Mouse (Mus musculus) layer of hippocampus, adult 9-11 months (tissue): ENCODE results near the gene Tspyl1.
"Not testable (repeated sequence)": the region's sequence is repeated elsewhere in the genome, so short reads cannot be mapped to it uniquely, and the experiment has no call there.

Experiments
- DNase-seq: peaks from one replicate; pipeline ENCODE4 v3.0.0; 2022

Gene Tspyl1

GRCm38 (mm10) chr10:34281962-34282388 lies at the start of gene Tspyl1:
Gene Tspyl1, plus strand, starts transcription at chr10:34282190.
- DNase-seq, result peak; percentile 98

- no peak for DNase-seq
Observed at GRCm38 (mm10) chr10:34233418-34233817, 48.6 kb upstream of the Tspyl1 start.

GRCm38 (mm10) chr10:34233931-34234745 lies 47.9 kb upstream of the Tspyl1 start:
- DNase-seq, result no peak

GRCm38 (mm10) chr10:34235384-34235783 lies 46.6 kb upstream of the Tspyl1 start:
- DNase-seq, result no peak

DNA sequence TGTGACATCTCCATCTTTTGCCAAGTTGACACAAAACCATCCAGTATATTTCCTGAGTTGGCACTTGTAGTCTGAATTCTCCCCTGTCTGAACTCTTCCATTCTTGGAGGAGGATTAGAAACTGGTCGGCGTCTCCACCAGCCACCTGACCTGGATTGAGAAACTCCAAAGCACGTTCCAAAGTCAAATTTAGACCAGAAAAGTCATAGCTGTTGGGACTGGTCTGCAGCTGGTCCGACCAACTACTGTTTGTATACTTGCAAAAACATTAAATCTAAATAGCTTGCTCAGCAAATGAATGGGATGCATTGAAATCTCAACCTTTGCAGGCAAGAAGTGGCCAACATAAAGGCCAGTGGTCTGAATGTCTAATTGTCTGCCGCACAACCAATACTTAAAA lies 45.4 kb upstream of the Tspyl1 start:
- DNase-seq, result no peak

GRCm38 (mm10) chr10:34238536-34238935 lies 43.5 kb upstream of the Tspyl1 start:
- no peak for DNase-seq

GRCm38 (mm10) chr10:34244745-34245144 lies 37.2 kb upstream of the Tspyl1 start:
- DNase-seq, result no peak

GRCm38 (mm10) chr10:34246106-34246505 lies 35.9 kb upstream of the Tspyl1 start:
- no peak for DNase-seq

DNA sequence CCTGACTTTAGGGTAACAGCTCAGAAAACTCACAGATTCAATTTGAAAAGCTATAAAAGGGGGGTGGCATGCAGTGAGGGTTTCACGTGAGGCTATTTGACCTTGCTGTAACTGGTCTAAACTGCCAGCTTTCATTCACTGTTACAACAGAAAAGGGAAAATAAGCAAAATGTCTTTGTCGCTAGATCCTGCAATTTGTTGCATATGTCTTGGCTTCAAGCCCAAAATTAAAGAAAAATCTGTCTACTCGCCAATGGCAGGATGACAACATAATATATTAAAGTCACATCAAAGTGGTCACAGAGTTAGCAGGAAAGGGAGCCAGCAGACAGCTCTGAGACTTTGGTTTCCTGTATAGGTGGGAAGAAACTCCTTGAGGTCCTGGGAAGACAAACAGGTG lies 34.2 kb upstream of the Tspyl1 start:
- DNase-seq, result no peak

DNA sequence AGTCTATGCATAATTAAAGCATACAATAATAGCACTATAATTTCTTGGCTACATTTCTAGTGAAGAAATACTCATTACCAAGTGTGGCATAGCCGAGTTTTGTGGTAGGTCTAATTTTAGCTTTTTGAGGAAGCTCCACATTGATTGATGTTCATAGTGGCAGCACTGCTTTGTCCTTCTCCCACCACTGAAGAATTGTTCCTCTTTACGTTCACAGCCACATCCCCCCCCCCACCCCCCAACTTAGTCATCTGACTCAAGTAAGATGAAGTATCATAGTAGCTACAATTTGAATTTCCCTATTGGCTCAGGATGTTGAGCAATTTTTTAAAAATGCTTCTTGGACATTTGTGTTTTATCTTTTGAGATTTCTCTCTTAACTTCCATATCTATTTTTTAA lies 32.4 kb upstream of the Tspyl1 start:
- DNase-seq, result no peak

DNA sequence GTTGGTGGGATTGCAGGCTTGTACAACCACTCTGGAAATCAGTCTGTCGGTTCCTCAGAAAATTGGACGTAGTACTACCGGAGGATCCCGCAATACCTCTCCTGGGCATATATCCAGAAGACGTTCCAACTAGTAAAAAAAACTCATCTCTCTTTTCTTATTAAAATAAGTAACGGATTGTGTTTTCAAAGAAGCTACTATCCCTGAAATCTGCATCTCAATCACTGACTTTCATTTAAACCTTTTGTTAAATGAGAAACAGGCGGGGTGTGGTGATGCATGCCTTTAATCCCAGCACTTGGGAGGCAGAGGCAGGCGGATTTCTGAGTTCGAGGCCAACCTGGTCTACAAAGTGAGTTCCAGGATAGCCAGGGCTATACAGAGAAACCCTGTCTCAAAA lies 29.2 kb upstream of the Tspyl1 start:
- not testable (repeated sequence) for DNase-seq

DNA sequence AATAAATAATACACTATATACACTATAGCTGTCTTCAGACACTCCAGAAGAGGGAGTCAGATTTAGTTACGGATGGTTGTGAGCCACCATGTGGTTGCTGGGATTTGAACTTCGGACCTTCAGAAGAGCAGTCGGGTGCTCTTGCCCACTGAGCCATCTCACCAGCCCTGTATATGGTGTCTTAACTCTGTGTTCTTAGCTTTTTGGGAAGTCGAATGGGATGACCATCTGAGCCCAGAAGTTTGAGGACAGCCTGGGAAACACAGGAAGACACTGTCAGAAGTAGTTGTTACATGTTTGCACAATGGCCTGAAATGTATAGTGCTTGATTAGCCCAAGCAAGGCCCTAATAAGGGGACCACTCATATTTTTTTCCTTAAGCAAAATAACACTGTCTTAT lies 16.9 kb upstream of the Tspyl1 start:
- no peak for DNase-seq

GRCm38 (mm10) chr10:34267312-34268070 lies 14.5 kb upstream of the Tspyl1 start:
- no peak for DNase-seq

DNA sequence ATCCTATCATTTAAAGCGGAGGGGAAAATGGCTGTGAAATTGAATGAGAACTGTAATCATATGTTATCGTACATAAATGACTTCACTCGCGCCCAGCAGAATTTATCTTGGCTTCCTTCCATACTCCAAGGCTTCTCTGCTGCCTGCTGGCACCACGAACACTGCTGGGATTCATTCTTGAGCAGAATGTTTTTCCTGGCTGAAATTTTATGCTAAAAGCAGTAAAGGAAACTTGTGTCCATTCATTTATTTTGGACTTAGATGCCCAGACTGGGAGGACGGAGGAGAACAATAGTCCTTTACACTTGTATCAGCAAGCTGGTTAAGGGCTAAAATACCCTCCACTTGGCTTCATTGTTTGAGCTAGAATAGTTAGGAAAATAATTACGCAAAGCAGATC lies 10.3 kb upstream of the Tspyl1 start:
- peak; percentile 25 for DNase-seq

DNA sequence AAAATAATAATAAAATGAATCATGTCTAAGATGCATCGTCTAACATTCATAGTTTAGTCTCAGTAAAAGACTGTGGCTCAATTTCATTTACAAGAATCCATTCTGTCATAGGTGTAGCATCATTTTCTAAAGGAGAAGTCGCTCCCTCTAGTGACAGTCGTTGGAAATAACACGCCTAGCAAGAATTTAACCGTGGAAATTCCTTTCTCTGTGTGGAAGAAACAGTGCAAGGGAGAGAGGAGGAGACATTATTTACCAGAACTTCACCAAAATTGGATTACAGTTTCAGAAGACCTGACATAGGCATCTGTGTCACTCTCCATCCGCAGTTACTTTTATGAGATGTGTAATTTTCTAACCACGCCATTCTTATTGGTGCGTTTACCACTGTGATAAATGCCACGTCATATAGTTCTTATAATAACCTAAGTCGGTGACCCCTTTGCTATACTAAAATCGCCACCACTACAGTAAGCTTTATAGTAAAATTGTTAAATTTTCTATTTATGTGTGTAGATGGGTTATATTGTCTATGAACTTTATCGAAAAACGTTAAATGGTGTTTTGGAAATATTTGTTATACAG lies 1.3 kb upstream of the Tspyl1 start:
- peak; percentile 76 for DNase-seq

DNA sequence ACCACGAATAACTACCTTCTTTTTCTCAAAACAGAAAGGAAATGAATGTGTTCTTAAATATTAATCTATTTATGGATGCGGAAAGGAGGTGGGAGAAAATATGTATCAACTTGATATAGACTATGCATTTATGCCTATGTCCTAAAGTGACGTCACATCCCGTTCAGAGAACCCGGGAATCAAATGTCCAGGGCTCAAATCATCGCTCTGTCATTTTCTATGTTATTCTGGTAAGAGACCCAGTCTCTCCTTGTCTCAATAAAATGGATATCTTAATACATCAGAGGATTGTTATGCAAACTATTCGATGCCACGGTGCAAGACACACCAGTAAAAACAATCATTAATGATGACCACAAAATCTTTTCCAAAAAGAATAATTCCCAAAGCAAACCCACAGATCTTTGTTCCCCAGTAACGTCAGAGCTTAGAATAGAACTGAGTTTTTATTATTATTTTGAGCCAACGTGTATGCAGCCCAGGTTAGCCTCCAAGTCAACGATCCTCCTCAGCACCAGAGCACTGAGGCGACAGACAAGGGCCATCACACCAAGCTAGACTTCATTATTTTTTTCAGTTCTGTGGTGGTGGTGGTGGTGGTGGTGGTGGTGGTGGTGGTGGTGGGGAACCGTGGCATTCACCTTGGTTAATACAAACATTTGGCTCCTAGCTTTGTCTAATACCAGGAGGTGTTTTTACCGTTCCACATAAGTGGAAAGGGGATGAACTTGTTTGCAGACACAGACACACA lies 604 bp upstream of the Tspyl1 start:
- peak; percentile 20 for DNase-seq

DNA sequence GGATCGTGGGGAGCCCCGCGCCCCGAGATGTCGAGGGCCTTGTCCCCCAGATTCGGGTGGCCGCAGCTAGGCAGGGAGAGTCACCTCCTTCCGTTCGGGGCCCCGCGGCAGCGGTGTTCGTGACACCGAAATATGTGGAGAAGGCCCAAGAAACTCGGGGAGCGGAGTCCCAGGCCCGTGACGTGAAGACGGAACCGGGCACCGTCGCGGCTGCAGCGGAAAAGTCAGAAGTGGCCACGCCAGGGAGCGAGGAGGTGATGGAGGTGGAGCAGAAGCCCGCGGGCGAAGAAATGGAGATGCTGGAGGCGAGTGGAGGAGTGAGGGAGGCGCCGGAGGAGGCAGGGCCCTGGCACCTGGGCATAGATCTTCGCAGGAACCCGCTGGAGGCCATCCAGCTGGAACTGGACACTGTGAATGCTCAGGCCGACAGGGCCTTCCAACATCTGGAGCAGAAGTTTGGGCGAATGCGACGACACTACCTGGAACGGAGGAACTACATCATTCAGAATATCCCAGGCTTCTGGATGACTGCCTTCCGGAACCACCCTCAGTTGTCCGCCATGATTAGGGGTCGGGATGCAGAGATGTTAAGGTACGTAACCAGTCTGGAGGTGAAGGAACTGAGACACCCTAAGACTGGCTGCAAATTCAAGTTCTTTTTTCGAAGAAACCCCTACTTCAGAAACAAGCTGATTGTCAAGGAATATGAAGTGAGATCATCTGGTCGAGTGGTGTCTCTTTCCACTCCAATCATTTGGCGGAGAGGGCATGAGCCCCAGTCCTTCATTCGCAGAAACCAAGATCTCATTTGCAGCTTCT lies 639 bp downstream of the Tspyl1 start:
- DNase-seq, result peak; percentile 44

DNA sequence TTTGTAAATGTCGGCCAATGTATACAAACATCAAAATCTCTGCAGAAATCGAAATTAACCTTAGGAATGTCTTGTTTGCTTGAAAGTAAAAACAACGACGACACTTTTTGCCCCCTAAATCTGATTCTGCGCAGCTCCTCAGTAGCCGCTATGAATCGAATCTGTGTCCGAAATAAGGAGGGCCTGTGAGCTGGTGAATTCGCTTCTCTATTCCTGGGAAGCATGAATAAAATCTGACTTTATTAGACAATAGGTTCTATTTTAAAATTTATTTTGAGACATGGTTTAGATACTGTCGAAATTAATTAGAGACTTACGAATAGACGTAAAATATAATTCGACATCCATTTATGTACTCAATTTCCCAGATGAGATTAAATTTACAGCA lies 14.9 kb downstream of the Tspyl1 start:
- no peak for DNase-seq

GRCm38 (mm10) chr10:34297299-34297979 lies 15.4 kb downstream of the Tspyl1 start, which contains the start of gene Tspyl4:
Gene Tspyl4, plus strand, starts transcription at chr10:34297442.
- peak; percentile 96 for DNase-seq

GRCm38 (mm10) chr10:34297980-34298753 lies 16.2 kb downstream of the Tspyl1 start:
- peak; percentile 21 for DNase-seq

GRCm38 (mm10) chr10:34300368-34300767 lies 18.4 kb downstream of the Tspyl1 start:
- DNase-seq, result no peak
